Mouse (Mus musculus): ENCODE results near the gene Slc9b1. TPM values are rescaled to one million over a fixed set of nuclear protein-coding genes. Genes with fewer than 3 reads are reported as not detected.
A peak's percentile ranks its signal among the peaks of the same experiment; 100 is the strongest.

Slc9b1 gene
- polyA plus RNA-seq, 1 experiment, result not detected

GRCm38 (mm10) chr3:135420542-135421309, 72.9 kb downstream of the Slc9b1 start:
- TF ChIP-seq CTCF (IDR thresholded peaks at IDR 0.05; ENCODE audit: insufficient read depth, low read depth, low read length), result no peak
- no peak for TF ChIP-seq POLR2A (IDR thresholded peaks at IDR 0.05; ENCODE audit: insufficient read depth, low read depth, low read length)
- WGBS, result 84% methylated on average over 9 of the region's 9 CpGs
- no peak overlapping the region for H3K4me3 ChIP-seq (ENCODE audit: insufficient read depth, low read depth, low read length)
- no peaks in the 10 kb centered on the region for H3K4me1 ChIP-seq (ENCODE audit: control insufficient read depth, insufficient read depth, low read length)
- no peak overlapping the region for H3K27ac ChIP-seq (ENCODE audit: insufficient read depth, low read depth, low read length)

- H3K27ac ChIP-seq (ENCODE audit: insufficient read depth, low read depth, low read length), result no peak overlapping the region
- H3K4me1 ChIP-seq (ENCODE audit: control insufficient read depth, insufficient read depth, low read length), result no peaks in the 10 kb centered on the region
- no peak overlapping the region for H3K4me3 ChIP-seq (ENCODE audit: insufficient read depth, low read depth, low read length)
- TF ChIP-seq CTCF (IDR thresholded peaks at IDR 0.05; ENCODE audit: insufficient read depth, low read depth, low read length) (no peak), POLR2A (IDR thresholded peaks at IDR 0.05; ENCODE audit: insufficient read depth, low read depth, low read length) (no peak)
These were observed 73.4 kb downstream of the Slc9b1 start for GRCm38 (mm10) chr3:135421310-135421594.

GRCm38 (mm10) chr3:135422232-135422855, 74.5 kb downstream of the Slc9b1 start:
- H3K27ac ChIP-seq (ENCODE audit: insufficient read depth, low read depth, low read length), result peak overlapping the region; percentile 96
- 15% methylated on average over 8 of the region's 8 CpGs for WGBS
- H3K4me3 ChIP-seq (ENCODE audit: insufficient read depth, low read depth, low read length), result peak overlapping the region; percentile 97
- no peak for TF ChIP-seq CTCF (IDR thresholded peaks at IDR 0.05; ENCODE audit: insufficient read depth, low read depth, low read length)
- TF ChIP-seq POLR2A (IDR thresholded peaks at IDR 0.05; ENCODE audit: insufficient read depth, low read depth, low read length), result no peak
- no peaks in the 10 kb centered on the region for H3K4me1 ChIP-seq (ENCODE audit: control insufficient read depth, insufficient read depth, low read length)

DNA sequence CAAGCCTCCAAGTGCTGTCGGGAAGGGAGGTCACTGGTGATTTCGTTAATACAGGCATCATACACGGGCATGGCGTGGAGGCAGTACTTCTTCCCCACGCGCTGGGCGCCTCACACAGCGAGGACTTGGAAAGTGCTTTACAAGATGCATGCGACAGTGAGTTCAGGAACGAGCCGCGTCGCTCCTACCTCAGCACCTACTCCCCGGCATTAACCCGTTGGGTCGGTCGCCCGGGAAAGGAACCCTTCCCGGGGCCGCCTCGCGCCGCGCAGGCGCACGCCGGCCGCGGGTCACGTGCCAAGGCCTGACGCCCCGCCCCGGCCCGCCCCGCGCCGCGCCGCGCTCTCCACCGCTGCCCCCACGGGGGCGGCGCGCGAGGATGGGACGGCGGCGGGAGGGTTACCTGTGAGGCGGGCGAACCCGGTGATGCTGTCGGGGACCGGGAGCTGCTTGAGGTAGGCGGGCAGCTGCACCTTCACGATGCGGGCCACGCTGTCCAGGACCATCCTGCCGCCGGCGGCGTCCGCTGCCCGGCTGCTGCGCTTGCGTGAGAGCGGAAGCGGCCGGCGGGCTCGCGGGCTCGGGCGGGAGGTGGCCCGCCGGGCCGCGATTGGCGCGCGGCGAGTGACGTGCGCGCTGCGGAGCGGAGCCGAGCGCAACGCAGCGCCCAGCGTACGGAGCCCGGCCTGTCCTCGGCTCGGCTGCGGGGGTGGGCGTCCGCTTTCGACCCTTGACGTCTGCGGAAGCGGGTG, 75.2 kb downstream of the Slc9b1 start:
- under 1% methylated on average over 101 of the region's 103 CpGs for WGBS

GRCm38 (mm10) chr3:135423608-135424212, 75.9 kb downstream of the Slc9b1 start, which contains the start of gene Cisd2:
Gene Cisd2 (minus strand): TSS chr3:135423925.
- no peak for TF ChIP-seq CTCF (IDR thresholded peaks at IDR 0.05; ENCODE audit: insufficient read depth, low read depth, low read length)
- no peak for TF ChIP-seq POLR2A (IDR thresholded peaks at IDR 0.05; ENCODE audit: insufficient read depth, low read depth, low read length)
- under 1% methylated on average over 8 of the region's 8 CpGs for WGBS
- H3K27ac ChIP-seq (ENCODE audit: insufficient read depth, low read depth, low read length), result peak within 1 kb of the TSS; percentile 98
- no peaks in the 10 kb centered on the region for H3K4me1 ChIP-seq (ENCODE audit: control insufficient read depth, insufficient read depth, low read length)
- H3K4me3 ChIP-seq (ENCODE audit: insufficient read depth, low read depth, low read length), result peak within 1 kb of the TSS; percentile 97

More for the DNA sequence above, 75.2 kb downstream of the Slc9b1 start:
- Histone ChIP-seq H3K27ac (ENCODE audit: insufficient read depth, low read depth, low read length) (peak overlapping the region; percentile 98), H3K4me3 (ENCODE audit: insufficient read depth, low read depth, low read length) (peak overlapping the region; percentile 97), H3K4me1 (ENCODE audit: control insufficient read depth, insufficient read depth, low read length) (no peaks in the 10 kb centered on the region)
- no peak for TF ChIP-seq CTCF (IDR thresholded peaks at IDR 0.05; ENCODE audit: insufficient read depth, low read depth, low read length)
- TF ChIP-seq POLR2A (IDR thresholded peaks at IDR 0.05; ENCODE audit: insufficient read depth, low read depth, low read length), result peak; percentile 96

DNA sequence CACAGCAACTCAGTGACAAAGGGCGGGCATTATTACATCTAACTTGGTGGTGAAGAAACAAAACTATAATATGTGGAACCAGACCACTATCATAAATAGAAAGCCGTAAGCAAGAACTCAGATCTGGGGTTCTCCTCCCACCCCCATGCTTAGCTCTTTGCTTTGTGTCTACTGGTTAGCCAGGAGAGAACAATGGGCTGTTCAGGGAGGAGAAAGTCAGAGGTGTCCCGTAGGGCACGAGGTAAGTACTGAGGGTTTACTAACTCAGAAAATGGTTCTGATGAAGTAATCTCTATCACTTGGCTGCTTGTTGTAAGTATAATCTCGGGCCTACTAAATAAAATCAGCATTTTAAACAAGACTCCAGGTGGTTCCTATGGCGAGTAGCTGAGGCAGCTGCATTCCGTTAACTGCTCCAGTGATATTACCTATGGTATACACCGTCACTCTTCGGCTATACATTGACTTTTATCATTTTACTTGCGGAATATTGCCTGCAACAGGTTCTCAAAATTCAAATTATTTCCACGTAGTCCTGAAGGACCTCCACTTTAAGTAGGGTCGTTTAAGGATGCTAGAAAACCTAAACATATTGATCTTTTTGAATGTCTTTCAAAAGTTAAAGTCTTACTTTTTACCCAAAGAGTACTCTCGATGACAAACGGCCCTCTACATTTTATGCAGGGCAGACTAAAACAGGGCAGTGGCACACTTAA, 89.2 kb downstream of the Slc9b1 start:
- TF ChIP-seq CTCF (IDR thresholded peaks at IDR 0.05; ENCODE audit: insufficient read depth, low read depth, low read length), result no peak
- TF ChIP-seq POLR2A (IDR thresholded peaks at IDR 0.05; ENCODE audit: insufficient read depth, low read depth, low read length), result no peak
- Histone ChIP-seq H3K4me1 (ENCODE audit: control insufficient read depth, insufficient read depth, low read length) (no peaks in the 10 kb centered on the region), H3K27ac (ENCODE audit: insufficient read depth, low read depth, low read length) (peak overlapping the region; percentile 93), H3K4me3 (ENCODE audit: insufficient read depth, low read depth, low read length) (no peak overlapping the region)
- WGBS, result 33% methylated on average over 14 of the region's 14 CpGs

GRCm38 (mm10) chr3:135437758-135438495, 90.1 kb downstream of the Slc9b1 start, which contains the start of gene Ube2d3:
Gene Ube2d3 (plus strand): TSS chr3:135438149.
- under 1% methylated on average over 56 of the region's 56 CpGs for WGBS
- TF ChIP-seq POLR2A (IDR thresholded peaks at IDR 0.05; ENCODE audit: insufficient read depth, low read depth, low read length), result peak; percentile 74; the same call in 1 of the 2 replicates
- TF ChIP-seq CTCF (IDR thresholded peaks at IDR 0.05; ENCODE audit: insufficient read depth, low read depth, low read length), result no peak
- peak within 1 kb of the TSS; percentile 88 for H3K4me3 ChIP-seq (ENCODE audit: insufficient read depth, low read depth, low read length)
- H3K4me1 ChIP-seq (ENCODE audit: control insufficient read depth, insufficient read depth, low read length), result no peaks in the 10 kb centered on the region
- peak within 1 kb of the TSS; percentile 93 for H3K27ac ChIP-seq (ENCODE audit: insufficient read depth, low read depth, low read length)

- TF ChIP-seq CTCF (IDR thresholded peaks at IDR 0.05; ENCODE audit: insufficient read depth, low read depth, low read length), result no peak
- peak; percentile 60 for TF ChIP-seq POLR2A (IDR thresholded peaks at IDR 0.05; ENCODE audit: insufficient read depth, low read depth, low read length)
These were observed 90.7 kb downstream of the Slc9b1 start for GRCm38 (mm10) chr3:135438531-135438912.

More at GRCm38 (mm10) chr3:135438531-135438912, 90.7 kb downstream of the Slc9b1 start:
- Histone ChIP-seq H3K27ac (ENCODE audit: insufficient read depth, low read depth, low read length) (peak overlapping the region; percentile 76), H3K4me3 (ENCODE audit: insufficient read depth, low read depth, low read length) (peak overlapping the region; percentile 88), H3K4me1 (ENCODE audit: control insufficient read depth, insufficient read depth, low read length) (no peaks in the 10 kb centered on the region)
- under 1% methylated on average over 50 of the region's 50 CpGs for WGBS

All from olfactory bulb, adult 2 months (tissue).